Mouse (Mus musculus): ENCODE data around the gene Thoc6.

GRCm38 (mm10) chr17:23660117-23660875 is 13.4 kb downstream of the Thoc6 start, which contains the start of gene Bicdl2:
- TF ChIP-seq EP300 (IDR thresholded peaks at IDR 0.05; ENCODE audit: low read depth) = no peak
- TF ChIP-seq CTCF (IDR thresholded peaks at IDR 0.05; ENCODE audit: low read depth) = peak; percentile 46

All from heart, postnatal 0 days (tissue).